Mouse (Mus musculus): ENCODE data around the gene Inpp4a.

GRCm38 (mm10) chr1:37309939-37310515 lies 10.4 kb downstream of the Inpp4a start:
- no peak for TF ChIP-seq ZC3H11A (IDR thresholded peaks at IDR 0.05; ENCODE audit: borderline replicate concordance, low read depth, low read length)
- TF ChIP-seq MAFK (IDR thresholded peaks at IDR 0.05; ENCODE audit: insufficient read depth, low read depth, low read length) = no peak
